Mouse (Mus musculus) stomach, postnatal 0 days (tissue): ENCODE measurements at regions not wholly inside any gene's neighbourhood (a gene's known extent, or its start where the extent isn't known, plus 50 kb on each side); places are given as distances from the start of the nearest gene placed in this dataset.

Experiments
- CTCF ChIP-seq: IDR thresholded peaks from 2 replicates; pipeline ENCODE4 v1.5.1; 2016; ENCODE audit warnings: antibody characterized with exemption, low read depth, mild to moderate bottlenecking, moderate library complexity
- EP300 ChIP-seq: optimal IDR thresholded peaks from 2 replicates; pipeline ENCODE3; 2016; ENCODE audit warnings: antibody characterized with exemption

- TF ChIP-seq CTCF (no peak), EP300 (no peak)
Measured at GRCm38 (mm10) chr14:105429664-105430257, 171.4 kb downstream of the Ndfip2 start.
